8 mouse cellular contexts compared by ENCODE assay signal in the genomic region with DNA sequence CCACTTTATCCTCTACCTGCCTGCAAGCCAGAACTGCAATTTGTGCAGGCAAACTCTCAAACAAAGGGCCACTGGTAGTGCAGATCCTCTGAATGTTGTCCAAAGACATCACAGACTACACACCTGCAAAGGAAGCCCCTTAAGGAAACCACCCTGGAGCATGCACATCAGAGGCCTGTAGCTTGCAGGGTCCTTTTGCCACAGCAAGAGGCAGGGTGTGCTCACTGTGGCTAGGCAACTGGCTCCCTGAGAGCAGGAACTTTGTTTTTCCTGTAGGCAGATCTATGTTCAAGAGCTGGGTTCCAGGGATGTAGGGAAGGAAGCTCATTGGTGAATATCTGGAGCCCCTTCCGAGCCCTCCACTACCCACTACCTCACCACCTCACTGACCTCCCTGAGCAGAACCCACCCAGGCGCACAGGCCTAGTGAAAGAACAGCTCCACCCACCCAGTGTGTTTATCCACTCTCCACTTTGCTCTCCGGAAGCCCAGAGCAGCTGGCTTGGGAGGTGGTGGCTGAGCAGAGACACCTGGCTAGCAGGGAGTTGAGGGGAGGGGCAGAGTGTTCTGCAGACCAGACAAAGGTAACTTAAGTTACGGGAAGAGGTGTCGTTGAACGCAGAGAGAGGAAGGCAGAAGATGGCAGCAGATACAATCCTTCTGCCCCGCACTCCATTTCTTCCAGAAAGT. TPM values are rescaled to one million over a fixed set of nuclear protein-coding genes. Genes with fewer than 3 reads are reported as not detected.
DNase-seq lines count a peak whose midpoint lies in the region; ATAC-seq and TF ChIP-seq lines count a peak whose summit lies in the region.

No protein-coding gene starts in this region.

- no peak for TF ChIP-seq EP300 in heart, postnatal 0 days (IDR thresholded peaks at IDR 0.05; ENCODE audit: low read depth)

- no peaks in the 10 kb centered on the region for H3K9me3 ChIP-seq in heart, postnatal 0 days (replicated peaks; ENCODE audit: control insufficient read depth, low read length)
- no peaks in the 10 kb centered on the region for H3K9me3 ChIP-seq in forebrain, embryonic 14.5 days (replicated peaks; ENCODE audit: control insufficient read depth, low read length)
- no peaks in the 10 kb centered on the region for H3K9me3 ChIP-seq in lung, embryonic 14.5 days (ENCODE audit: low read depth, low read length)

- peak overlapping the region; percentile 98; the same call in 1 of the 2 replicates for H3K27ac ChIP-seq in heart, postnatal 0 days (ENCODE audit: low read depth)
- no peak overlapping the region for H3K27ac ChIP-seq in forebrain, embryonic 14.5 days (ENCODE audit: low read depth, low read length)
- no peak overlapping the region for H3K27ac ChIP-seq in lung, embryonic 14.5 days (ENCODE audit: low read depth)

- no peaks in the 10 kb centered on the region for H3K27me3 ChIP-seq in heart, postnatal 0 days (ENCODE audit: control insufficient read depth, insufficient read depth, low read length)
- peaks cover 5% of the 10 kb centered on the region; the same call in 1 of the 2 replicates for H3K27me3 ChIP-seq in forebrain, embryonic 14.5 days (replicated peaks; ENCODE audit: control insufficient read depth, insufficient read depth, low read length)
- H3K27me3 ChIP-seq in lung, embryonic 14.5 days (ENCODE audit: insufficient read depth, low read length), result peaks cover 25% of the 10 kb centered on the region

- H3K4me1 ChIP-seq in heart, postnatal 0 days (ENCODE audit: control insufficient read depth, insufficient read depth), result peaks cover 53% of the 10 kb centered on the region
- H3K4me1 ChIP-seq in forebrain, embryonic 14.5 days (ENCODE audit: control insufficient read depth, insufficient read depth, low read length), result peaks cover 50% of the 10 kb centered on the region
- H3K4me1 ChIP-seq in lung, embryonic 14.5 days (ENCODE audit: insufficient read depth), result peaks cover 61% of the 10 kb centered on the region

- ATAC-seq in heart, postnatal 0 days (ENCODE audit: insufficient read depth, low read depth), result no peak
- ATAC-seq in forebrain, embryonic 14.5 days, result no peak
- ATAC-seq in lung, embryonic 14.5 days (ENCODE audit: insufficient read depth), result no peak
- no peak for ATAC-seq in megakaryocyte progenitor cell, adult 5-6 weeks (replicated peaks; ENCODE audit: poor library complexity)

- peak overlapping the region; percentile 79; the same call in 1 of the 2 replicates for H3K4me2 ChIP-seq in heart, postnatal 0 days (ENCODE audit: low read depth, low read length)
- H3K4me2 ChIP-seq in forebrain, embryonic 14.5 days (ENCODE audit: low read length), result peak overlapping the region; percentile 100; the same call in 1 of the 2 replicates
- peak overlapping the region; percentile 98 for H3K4me2 ChIP-seq in lung, embryonic 14.5 days

- H3K9ac ChIP-seq in heart, postnatal 0 days (replicated peaks; ENCODE audit: low read depth, low read length), result no peak overlapping the region
- H3K9ac ChIP-seq in forebrain, embryonic 14.5 days (ENCODE audit: low read length), result no peak overlapping the region
- H3K9ac ChIP-seq in lung, embryonic 14.5 days, result no peak overlapping the region

- no peak for DNase-seq in heart, postnatal 0 days (ENCODE audit: low spot score)
- no peak for DNase-seq in heart, postnatal 4 days
- DNase-seq in forebrain, embryonic 14.5 days (ENCODE audit: low spot score), result no peak
- peak; percentile 62 for DNase-seq in lung, embryonic 14.5 days
- DNase-seq in thymus, adult 18-20 months, result peak; percentile 62 to 80
- no peak for DNase-seq in right cerebral cortex, postnatal 36 days (ENCODE audit: low spot score in 2 of 2)
- DNase-seq in spleen, postnatal 10 days (ENCODE audit: low spot score in 2 of 2), result no peak

- peaks cover 20% of the 10 kb centered on the region; the same call in 1 of the 2 replicates for H3K36me3 ChIP-seq in heart, postnatal 0 days (replicated peaks; ENCODE audit: control insufficient read depth, insufficient read depth, low read length)
- no peaks in the 10 kb centered on the region for H3K36me3 ChIP-seq in forebrain, embryonic 14.5 days (ENCODE audit: control insufficient read depth, insufficient read depth, low read length)
- H3K36me3 ChIP-seq in lung, embryonic 14.5 days (ENCODE audit: insufficient read depth), result no peaks in the 10 kb centered on the region

- H3K4me3 ChIP-seq in heart, postnatal 0 days (ENCODE audit: low read depth, low read length), result no peak overlapping the region
- H3K4me3 ChIP-seq in forebrain, embryonic 14.5 days (ENCODE audit: low read depth, low read length), result peak overlapping the region; percentile 48; the same call in 1 of the 2 replicates
- peak overlapping the region; percentile 39; the same call in 1 of the 2 replicates for H3K4me3 ChIP-seq in lung, embryonic 14.5 days (ENCODE audit: low read depth, low read length)

- WGBS in heart, postnatal 0 days, result 70% methylated on average over 7 of the region's 7 CpGs
- WGBS in forebrain, embryonic 14.5 days, result 64% methylated on average over 7 of the region's 7 CpGs
- 24% methylated on average over 7 of the region's 7 CpGs for WGBS in lung, embryonic 14.5 days

- no peak for TF ChIP-seq CTCF in heart, postnatal 0 days (IDR thresholded peaks at IDR 0.05; ENCODE audit: low read depth)
- no peak for TF ChIP-seq CTCF in lung, embryonic 14.5 days (IDR thresholded peaks at IDR 0.05; ENCODE audit: low read depth)

RNA-seq across cellular contexts. Expression of a gene that starts 4.1 kb away (rescaled TPM):
- total RNA-seq in heart, postnatal 0 days (2014; rRNA removed; ENCODE audit: low replicate concordance), result 86.1 and 120 TPM in 2 replicates
- 29.4 and 32.1 TPM in 2 replicates for polyA plus RNA-seq in heart, postnatal 0 days (2015; fragmentation: Nextera tagmentation; extraction: Ambion mirVana)
- total RNA-seq in heart, postnatal 4 days (2021), result 100 to 1,000 TPM; 108 to 118 TPM
- polyA plus RNA-seq in forebrain, embryonic 14.5 days (2014; fragmentation: Nextera tagmentation; extraction: Ambion mirVana), result 4.7 and 5.2 TPM in 2 replicates
- polyA plus RNA-seq in lung, embryonic 14.5 days (2014; fragmentation: Nextera tagmentation; extraction: Ambion mirVana), result 3.9 and 5.5 TPM in 2 replicates
- total RNA-seq in megakaryocyte progenitor cell, adult 5-6 weeks (2015), result not detected in 2 replicates
- total RNA-seq in megakaryocyte progenitor cell, adult 5-6 weeks (2017), result 0.12 TPM in 1 of 2 replicates, not detected in the other

RNA-seq across cellular contexts. Expression of a gene that starts 17.3 kb away (rescaled TPM):
- 50.9 and 52.1 TPM in 2 replicates for total RNA-seq in heart, postnatal 0 days (2014; rRNA removed; ENCODE audit: low replicate concordance)
- polyA plus RNA-seq in heart, postnatal 0 days (2015; fragmentation: Nextera tagmentation; extraction: Ambion mirVana), result 21.1 and 25.6 TPM in 2 replicates
- 10 to 100 TPM; 39.5 to 40.6 TPM for total RNA-seq in heart, postnatal 4 days (2021)
- polyA plus RNA-seq in forebrain, embryonic 14.5 days (2014; fragmentation: Nextera tagmentation; extraction: Ambion mirVana), result 4.6 and 7.6 TPM in 2 replicates
- polyA plus RNA-seq in lung, embryonic 14.5 days (2014; fragmentation: Nextera tagmentation; extraction: Ambion mirVana), result 13.8 and 15.7 TPM in 2 replicates
- 0.12 TPM in 1 of 2 replicates, not detected in the other for total RNA-seq in megakaryocyte progenitor cell, adult 5-6 weeks (2015)
- total RNA-seq in megakaryocyte progenitor cell, adult 5-6 weeks (2017), result not detected in 2 replicates

RNA-seq across cellular contexts. Expression of a gene that starts 44.6 kb away (rescaled TPM):
- total RNA-seq in heart, postnatal 0 days (2014; rRNA removed; ENCODE audit: low replicate concordance), result 0.15 and 0.66 TPM in 2 replicates
- polyA plus RNA-seq in heart, postnatal 0 days (2015; fragmentation: Nextera tagmentation; extraction: Ambion mirVana), result 0.34 and 0.47 TPM in 2 replicates
- total RNA-seq in heart, postnatal 4 days (2021), result under 1 TPM; 0.45 to 0.83 TPM
- polyA plus RNA-seq in forebrain, embryonic 14.5 days (2014; fragmentation: Nextera tagmentation; extraction: Ambion mirVana), result 0.48 and 0.74 TPM in 2 replicates
- polyA plus RNA-seq in lung, embryonic 14.5 days (2014; fragmentation: Nextera tagmentation; extraction: Ambion mirVana), result 0.53 and 0.71 TPM in 2 replicates
- total RNA-seq in megakaryocyte progenitor cell, adult 5-6 weeks (2015), result 0.90 and 1.9 TPM in 2 replicates
- 2.6 and 3.5 TPM in 2 replicates for total RNA-seq in megakaryocyte progenitor cell, adult 5-6 weeks (2017)

RNA-seq across cellular contexts. Expression of a gene that starts 46.1 kb away (rescaled TPM):
- 141 and 159 TPM in 2 replicates for total RNA-seq in heart, postnatal 0 days (2014; rRNA removed; ENCODE audit: low replicate concordance)
- polyA plus RNA-seq in heart, postnatal 0 days (2015; fragmentation: Nextera tagmentation; extraction: Ambion mirVana), result 69.2 and 73.2 TPM in 2 replicates
- 10 to 100 TPM; 86.3 to 87.0 TPM for total RNA-seq in heart, postnatal 4 days (2021)
- 37.1 and 43.1 TPM in 2 replicates for polyA plus RNA-seq in forebrain, embryonic 14.5 days (2014; fragmentation: Nextera tagmentation; extraction: Ambion mirVana)
- polyA plus RNA-seq in lung, embryonic 14.5 days (2014; fragmentation: Nextera tagmentation; extraction: Ambion mirVana), result 39.4 and 43.5 TPM in 2 replicates
- 23.5 and 30.9 TPM in 2 replicates for total RNA-seq in megakaryocyte progenitor cell, adult 5-6 weeks (2015)
- 12.2 and 18.1 TPM in 2 replicates for total RNA-seq in megakaryocyte progenitor cell, adult 5-6 weeks (2017)

Comparison
In these comparisons a context has a peak if more than half of its experiments do, and no peak if none do; other contexts are left out.
1. DNase-seq: peak in lung, embryonic 14.5 days (single experiment) and thymus, adult 18-20 months (2 of 2); none in heart, postnatal 0 days (single experiment), heart, postnatal 4 days (single experiment), forebrain, embryonic 14.5 days (single experiment), right cerebral cortex, postnatal 36 days (0 of 2) and spleen, postnatal 10 days (0 of 2).
2. RNA of a gene that starts 4.1 kb away (total RNA-seq): 108 to 118 TPM in heart, postnatal 4 days and 86.1 to 120 TPM in heart, postnatal 0 days; 0.12 TPM in megakaryocyte progenitor cell, adult 5-6 weeks; every median in the first group is over 10 times any median in the second.
3. RNA of a gene that starts 17.3 kb away (total RNA-seq): 50.9 to 52.1 TPM in heart, postnatal 0 days and 39.5 to 40.6 TPM in heart, postnatal 4 days; 0.12 TPM in megakaryocyte progenitor cell, adult 5-6 weeks; every median in the first group is over 10 times any median in the second.
4. Peak in every context shown above with its lines, with median percentiles within 50 percentile points of each other: H3K4me2 ChIP-seq.